Mouse (Mus musculus): ENCODE results near the gene Cux1. TPM values are rescaled to one million over a fixed set of nuclear protein-coding genes. Genes with fewer than 3 reads are reported as not detected.

Gene Cux1
- polyA plus RNA-seq, 1 experiment: 69.2 TPM

GRCm38 (mm10) chr5:136465366-136465765 lies 101.9 kb downstream of the Cux1 start:
- Histone ChIP-seq H3K4me1 (ENCODE audit: control insufficient read depth, insufficient read depth, low read length) (peaks cover 65% of the 10 kb centered on the region), H3K27me3 (ENCODE audit: control insufficient read depth, insufficient read depth, low read length) (no peaks in the 10 kb centered on the region), H3K4me3 (replicated peaks; ENCODE audit: insufficient read depth, low read depth, low read length) (no peak overlapping the region), H3K27ac (ENCODE audit: insufficient read depth, low read length) (peak overlapping the region; percentile 17; the same call in 1 of the 2 replicates)
- TF ChIP-seq CTCF (IDR thresholded peaks at IDR 0.05; ENCODE audit: borderline replicate concordance, insufficient read depth, low read depth, low read length): no peak
- no peak for TF ChIP-seq POLR2A (IDR thresholded peaks at IDR 0.05; ENCODE audit: borderline replicate concordance, insufficient read depth, low read length)
- 22% methylated on average over 5 of the region's 5 CpGs for WGBS
- no peak for DNase-seq

GRCm38 (mm10) chr5:136464849-136465248 lies 102.4 kb downstream of the Cux1 start:
- WGBS: 81% methylated on average over 3 of the region's 3 CpGs

GRCm38 (mm10) chr5:136464128-136464527 lies 103.2 kb downstream of the Cux1 start:
- peaks cover 62% of the 10 kb centered on the region for H3K4me1 ChIP-seq (ENCODE audit: control insufficient read depth, insufficient read depth, low read length)
- 69% methylated on average over 2 of the region's 2 CpGs for WGBS
- DNase-seq: no peak
- H3K27me3 ChIP-seq (ENCODE audit: control insufficient read depth, insufficient read depth, low read length): no peaks in the 10 kb centered on the region
- no peak overlapping the region for H3K27ac ChIP-seq (ENCODE audit: insufficient read depth, low read length)
- TF ChIP-seq POLR2A (IDR thresholded peaks at IDR 0.05; ENCODE audit: borderline replicate concordance, insufficient read depth, low read length) (no peak), CTCF (IDR thresholded peaks at IDR 0.05; ENCODE audit: borderline replicate concordance, insufficient read depth, low read depth, low read length) (no peak)
- H3K4me3 ChIP-seq (replicated peaks; ENCODE audit: insufficient read depth, low read depth, low read length): no peak overlapping the region

More at GRCm38 (mm10) chr5:136464849-136465248, 102.4 kb downstream of the Cux1 start:
- Histone ChIP-seq H3K27me3 (ENCODE audit: control insufficient read depth, insufficient read depth, low read length) (no peaks in the 10 kb centered on the region), H3K4me3 (replicated peaks; ENCODE audit: insufficient read depth, low read depth, low read length) (no peak overlapping the region), H3K4me1 (ENCODE audit: control insufficient read depth, insufficient read depth, low read length) (peaks cover 65% of the 10 kb centered on the region), H3K27ac (ENCODE audit: insufficient read depth, low read length) (no peak overlapping the region; the same call in 1 of the 2 replicates)
- DNase-seq: no peak
- TF ChIP-seq POLR2A (IDR thresholded peaks at IDR 0.05; ENCODE audit: borderline replicate concordance, insufficient read depth, low read length): no peak
- no peak for TF ChIP-seq CTCF (IDR thresholded peaks at IDR 0.05; ENCODE audit: borderline replicate concordance, insufficient read depth, low read depth, low read length)

GRCm38 (mm10) chr5:136462613-136463012 lies 104.7 kb downstream of the Cux1 start:
- TF ChIP-seq CTCF (IDR thresholded peaks at IDR 0.05; ENCODE audit: borderline replicate concordance, insufficient read depth, low read depth, low read length): no peak
- TF ChIP-seq POLR2A (IDR thresholded peaks at IDR 0.05; ENCODE audit: borderline replicate concordance, insufficient read depth, low read length): no peak
- WGBS: 15% methylated on average over 6 of the region's 6 CpGs
- peak; percentile 73 to 78 for DNase-seq
- H3K4me1 ChIP-seq (ENCODE audit: control insufficient read depth, insufficient read depth, low read length): peaks cover 59% of the 10 kb centered on the region
- no peak overlapping the region for H3K27ac ChIP-seq (ENCODE audit: insufficient read depth, low read length)
- no peak overlapping the region for H3K4me3 ChIP-seq (replicated peaks; ENCODE audit: insufficient read depth, low read depth, low read length)
- H3K27me3 ChIP-seq (ENCODE audit: control insufficient read depth, insufficient read depth, low read length): no peaks in the 10 kb centered on the region

DNA sequence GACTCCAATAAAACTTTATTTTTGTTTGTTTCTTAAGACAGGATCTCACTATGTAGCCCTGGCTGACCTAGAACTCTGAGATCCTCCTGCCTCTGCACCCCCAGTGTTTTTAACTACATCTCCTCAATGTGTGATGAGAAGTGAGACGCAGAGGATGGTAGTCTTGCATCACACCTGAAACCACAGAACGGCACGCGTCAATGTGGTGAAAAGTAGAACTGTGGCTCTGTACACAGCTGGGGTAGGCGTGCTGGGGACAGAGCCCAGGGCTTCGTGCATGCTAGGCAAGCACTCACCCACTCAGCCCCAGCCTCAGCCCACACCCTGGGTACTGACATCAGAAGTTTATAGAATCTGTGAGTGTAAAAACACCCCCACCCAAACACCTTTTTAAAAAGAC lies 107.4 kb downstream of the Cux1 start:
- 97% methylated on average over 6 of the region's 6 CpGs for WGBS
- Histone ChIP-seq H3K27me3 (ENCODE audit: control insufficient read depth, insufficient read depth, low read length) (no peaks in the 10 kb centered on the region), H3K4me1 (ENCODE audit: control insufficient read depth, insufficient read depth, low read length) (peaks cover 41% of the 10 kb centered on the region), H3K4me3 (replicated peaks; ENCODE audit: insufficient read depth, low read depth, low read length) (no peak overlapping the region), H3K27ac (ENCODE audit: insufficient read depth, low read length) (no peak overlapping the region)
- DNase-seq: no peak
- TF ChIP-seq CTCF (IDR thresholded peaks at IDR 0.05; ENCODE audit: borderline replicate concordance, insufficient read depth, low read depth, low read length): no peak
- TF ChIP-seq POLR2A (IDR thresholded peaks at IDR 0.05; ENCODE audit: borderline replicate concordance, insufficient read depth, low read length): no peak

- no peak for DNase-seq
- no peak overlapping the region for H3K27ac ChIP-seq (ENCODE audit: insufficient read depth, low read length)
- no peak overlapping the region for H3K4me3 ChIP-seq (replicated peaks; ENCODE audit: insufficient read depth, low read depth, low read length)
- WGBS: 82% methylated on average over 11 of the region's 11 CpGs
- peaks cover 32% of the 10 kb centered on the region for H3K4me1 ChIP-seq (ENCODE audit: control insufficient read depth, insufficient read depth, low read length)
- H3K27me3 ChIP-seq (ENCODE audit: control insufficient read depth, insufficient read depth, low read length): no peaks in the 10 kb centered on the region
- no peak for TF ChIP-seq POLR2A (IDR thresholded peaks at IDR 0.05; ENCODE audit: borderline replicate concordance, insufficient read depth, low read length)
- TF ChIP-seq CTCF (IDR thresholded peaks at IDR 0.05; ENCODE audit: borderline replicate concordance, insufficient read depth, low read depth, low read length): no peak
Observed at GRCm38 (mm10) chr5:136458893-136459499, 108.3 kb downstream of the Cux1 start.

DNA sequence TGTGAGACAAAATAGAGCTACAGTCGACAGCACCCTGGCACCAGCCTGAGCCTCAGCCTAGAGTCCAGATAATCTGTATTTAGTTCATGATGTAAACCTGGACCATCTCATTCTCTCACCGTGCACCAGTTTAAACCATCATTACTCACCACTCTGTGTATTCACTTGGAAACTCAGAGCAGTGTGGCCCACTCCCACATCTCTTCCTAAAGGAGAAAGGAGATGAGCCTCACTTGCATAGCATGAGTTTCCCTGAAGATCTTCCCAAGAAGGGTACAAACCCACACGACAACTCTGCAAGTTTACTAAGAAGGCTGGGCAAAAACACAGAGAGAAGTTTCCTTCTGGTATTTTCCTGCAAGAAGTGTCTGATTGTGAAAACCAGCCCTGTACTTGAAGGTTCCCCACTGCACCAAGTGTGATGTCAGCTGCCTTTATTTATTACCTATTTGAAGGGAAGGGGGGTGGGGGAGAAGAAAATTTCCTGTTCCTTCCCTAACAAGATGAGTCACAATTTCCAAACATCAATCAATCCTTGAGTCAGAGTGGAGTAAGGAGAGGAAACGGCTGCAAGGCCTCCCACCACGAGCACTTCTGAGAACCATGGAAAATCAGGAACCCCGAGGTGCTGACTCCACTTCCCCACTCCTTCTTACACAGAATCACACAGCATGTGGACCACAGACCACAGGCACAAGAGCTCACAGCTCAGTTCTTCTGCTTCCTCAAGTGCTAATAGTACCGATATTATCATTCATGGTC lies 109.0 kb downstream of the Cux1 start:
- Histone ChIP-seq H3K4me1 (ENCODE audit: control insufficient read depth, insufficient read depth, low read length) (peaks cover 26% of the 10 kb centered on the region), H3K27ac (ENCODE audit: insufficient read depth, low read length) (no peak overlapping the region), H3K27me3 (ENCODE audit: control insufficient read depth, insufficient read depth, low read length) (no peaks in the 10 kb centered on the region), H3K4me3 (replicated peaks; ENCODE audit: insufficient read depth, low read depth, low read length) (no peak overlapping the region)
- TF ChIP-seq CTCF (IDR thresholded peaks at IDR 0.05; ENCODE audit: borderline replicate concordance, insufficient read depth, low read depth, low read length): no peak
- TF ChIP-seq POLR2A (IDR thresholded peaks at IDR 0.05; ENCODE audit: borderline replicate concordance, insufficient read depth, low read length): no peak
- no peak for DNase-seq
- 52% methylated on average over 7 of the region's 7 CpGs for WGBS

- Histone ChIP-seq H3K4me3 (replicated peaks; ENCODE audit: insufficient read depth, low read depth, low read length) (no peak overlapping the region), H3K27me3 (ENCODE audit: control insufficient read depth, insufficient read depth, low read length) (no peaks in the 10 kb centered on the region), H3K27ac (ENCODE audit: insufficient read depth, low read length) (no peak overlapping the region), H3K4me1 (ENCODE audit: control insufficient read depth, insufficient read depth, low read length) (peaks cover 14% of the 10 kb centered on the region)
- 71% methylated on average over 4 of the region's 4 CpGs for WGBS
- no peak for TF ChIP-seq CTCF (IDR thresholded peaks at IDR 0.05; ENCODE audit: borderline replicate concordance, insufficient read depth, low read depth, low read length)
- no peak for TF ChIP-seq POLR2A (IDR thresholded peaks at IDR 0.05; ENCODE audit: borderline replicate concordance, insufficient read depth, low read length)
- no peak for DNase-seq
Observed at GRCm38 (mm10) chr5:136456395-136456794, 110.9 kb downstream of the Cux1 start.

All from cerebellum, adult 2 months (tissue).